Mouse (Mus musculus): ENCODE results near the gene Ppp4r2.

Ppp4r2 gene

DNA sequence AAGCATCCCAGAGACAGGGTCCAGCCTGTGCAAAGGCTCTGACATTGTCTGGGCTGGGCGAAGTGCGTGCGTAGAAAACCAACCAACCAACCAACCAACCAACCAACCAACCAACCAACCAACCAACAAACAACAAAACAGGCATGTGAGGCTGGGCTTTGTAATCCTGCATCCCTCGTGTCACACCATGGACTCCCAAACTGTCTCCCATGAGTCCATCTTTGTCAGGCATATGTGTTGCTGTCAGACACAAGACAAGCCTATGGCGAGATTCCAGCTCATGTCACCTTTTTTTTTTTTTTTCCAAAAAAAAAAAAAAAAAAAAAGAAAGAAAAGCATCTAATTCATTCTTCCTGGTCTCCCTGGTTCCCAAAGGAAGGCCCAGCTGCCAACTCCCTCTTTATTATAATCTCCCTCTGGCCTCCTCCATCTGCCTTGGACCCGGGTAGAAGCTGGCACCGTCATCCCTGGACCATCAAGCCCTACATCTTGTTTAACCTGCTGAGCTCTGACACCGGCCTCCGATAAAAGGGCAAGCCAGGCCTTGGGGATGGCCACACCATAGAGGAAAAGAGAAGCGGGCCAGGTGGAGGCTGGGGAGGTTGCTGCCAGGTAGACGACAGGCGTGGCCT, 51.3 kb downstream of the Ppp4r2 start:
- no peak for DNase-seq (ENCODE audit: low read depth, low spot score)
- H3K36me3 ChIP-seq (ENCODE audit: control insufficient read depth, insufficient read depth, low read length, poor library complexity, severe bottlenecking) = no peaks in the 10 kb centered on the region
- H3K27me3 ChIP-seq (ENCODE audit: control insufficient read depth, insufficient read depth, low read length, poor library complexity, severe bottlenecking) = no peaks in the 10 kb centered on the region

DNA sequence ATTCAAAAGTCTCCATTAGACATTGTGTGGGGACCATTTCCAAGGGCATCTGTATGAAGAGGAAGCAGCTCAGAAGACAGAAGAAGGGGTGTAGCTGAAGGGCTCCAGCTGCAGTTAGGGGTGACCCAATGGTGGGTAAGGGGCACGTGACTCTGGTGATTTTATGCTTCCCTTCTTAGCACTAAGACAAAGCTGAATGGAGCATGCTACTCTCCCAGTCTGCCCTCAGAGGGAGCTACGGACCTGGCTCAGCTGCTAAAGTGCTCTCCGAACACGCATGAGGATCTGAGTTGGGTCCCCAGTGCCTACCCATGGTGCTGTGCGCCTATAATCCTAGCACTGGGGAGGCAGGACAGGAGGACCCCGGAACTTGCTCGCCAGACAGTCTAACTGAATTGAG, 52.0 kb downstream of the Ppp4r2 start:
- no peaks in the 10 kb centered on the region for H3K27me3 ChIP-seq (ENCODE audit: control insufficient read depth, insufficient read depth, low read length, poor library complexity, severe bottlenecking)
- DNase-seq (ENCODE audit: low read depth, low spot score) = no peak
- no peaks in the 10 kb centered on the region for H3K36me3 ChIP-seq (ENCODE audit: control insufficient read depth, insufficient read depth, low read length, poor library complexity, severe bottlenecking)

DNA sequence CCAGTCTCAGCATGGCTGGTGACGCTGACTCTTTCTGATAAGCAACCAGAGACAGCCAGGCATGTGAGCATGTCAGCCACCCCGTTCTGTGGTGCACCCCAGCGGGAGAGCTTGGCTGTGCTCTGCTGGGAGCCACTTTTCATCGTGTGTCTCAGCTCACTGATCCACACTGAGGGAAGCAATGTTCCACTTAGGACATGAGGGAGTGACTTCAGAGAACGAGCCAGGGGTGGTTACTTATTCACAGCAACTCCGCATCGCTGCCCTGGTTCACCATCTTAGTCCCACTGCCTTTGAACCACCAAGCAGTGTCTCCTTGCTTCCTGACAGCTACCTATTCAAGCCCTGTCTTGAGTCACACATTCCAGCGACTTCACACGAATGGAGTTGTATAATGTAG, 53.6 kb downstream of the Ppp4r2 start:
- H3K36me3 ChIP-seq (ENCODE audit: control insufficient read depth, insufficient read depth, low read length, poor library complexity, severe bottlenecking) = no peaks in the 10 kb centered on the region
- no peak for DNase-seq (ENCODE audit: low read depth, low spot score)

DNA sequence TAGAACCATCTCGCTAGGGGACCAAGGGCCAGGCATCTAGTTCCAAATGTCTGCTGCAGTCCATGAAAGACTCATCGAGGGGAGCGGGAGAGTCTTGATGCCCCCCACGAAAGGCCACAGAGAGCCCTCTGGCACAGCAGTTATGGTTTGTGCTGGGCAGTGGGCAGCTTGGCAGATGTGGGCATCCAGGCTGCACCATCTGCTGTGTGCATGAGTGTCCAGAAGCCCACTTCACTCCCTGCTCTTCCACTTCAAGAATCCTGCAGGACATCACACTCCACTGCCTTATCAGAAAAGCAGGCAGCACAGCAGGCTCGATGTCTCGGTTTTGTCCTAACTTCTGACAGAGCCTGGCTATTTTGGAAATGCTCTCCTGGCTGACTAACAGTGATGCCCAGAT, 55.9 kb downstream of the Ppp4r2 start:
- H3K36me3 ChIP-seq (ENCODE audit: control insufficient read depth, insufficient read depth, low read length, poor library complexity, severe bottlenecking) = no peaks in the 10 kb centered on the region
- no peak for DNase-seq (ENCODE audit: low read depth, low spot score)
- H3K27me3 ChIP-seq (ENCODE audit: control insufficient read depth, insufficient read depth, low read length, poor library complexity, severe bottlenecking) = no peaks in the 10 kb centered on the region

More for the DNA sequence above, 53.6 kb downstream of the Ppp4r2 start:
- H3K27me3 ChIP-seq (ENCODE audit: control insufficient read depth, insufficient read depth, low read length, poor library complexity, severe bottlenecking) = no peaks in the 10 kb centered on the region

DNA sequence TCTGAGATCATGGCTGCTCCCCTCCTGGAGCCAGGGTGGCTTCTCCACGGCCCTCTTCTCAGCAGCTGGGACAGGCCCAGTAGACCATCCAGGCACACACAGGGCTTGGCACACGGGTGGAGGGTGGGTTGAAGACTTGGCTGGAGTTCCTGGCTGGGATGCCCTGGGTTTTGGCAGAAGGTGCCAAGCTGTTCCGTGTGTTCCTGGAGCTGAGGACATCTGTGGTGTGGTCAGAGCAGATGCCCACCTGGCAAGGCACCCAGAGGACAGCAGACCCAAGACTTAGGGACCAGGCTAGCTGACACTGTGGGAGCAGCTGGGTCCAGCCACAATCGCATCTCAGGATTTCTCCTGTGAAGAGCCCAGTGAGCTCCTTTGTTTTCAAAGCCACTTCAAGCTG, 59.1 kb downstream of the Ppp4r2 start:
- Histone ChIP-seq H3K27me3 (ENCODE audit: control insufficient read depth, insufficient read depth, low read length, poor library complexity, severe bottlenecking) (no peaks in the 10 kb centered on the region), H3K36me3 (ENCODE audit: control insufficient read depth, insufficient read depth, low read length, poor library complexity, severe bottlenecking) (no peaks in the 10 kb centered on the region)
- no peak for DNase-seq (ENCODE audit: low read depth, low spot score)

DNA sequence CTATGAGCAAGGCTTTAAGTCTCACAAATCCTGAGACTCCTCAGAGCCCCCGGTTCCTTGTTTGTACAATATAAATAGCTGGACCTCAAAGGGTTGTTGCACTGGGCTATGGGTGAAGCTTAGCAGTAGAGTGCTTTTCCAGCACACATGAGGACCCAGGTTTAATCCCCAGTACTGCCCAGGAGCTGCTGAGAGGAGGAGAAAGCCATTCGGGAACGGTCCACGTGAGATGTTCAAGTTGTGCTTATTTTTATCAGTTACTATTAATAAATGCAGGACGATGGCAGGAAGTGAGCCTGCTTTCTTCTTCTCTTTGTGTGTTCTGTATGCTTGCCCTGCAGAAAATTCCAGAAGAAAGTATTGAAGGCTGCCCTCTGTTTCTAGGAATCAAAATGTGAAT, 59.7 kb downstream of the Ppp4r2 start:
- DNase-seq (ENCODE audit: low read depth, low spot score) = no peak
- Histone ChIP-seq H3K36me3 (ENCODE audit: control insufficient read depth, insufficient read depth, low read length, poor library complexity, severe bottlenecking) (no peaks in the 10 kb centered on the region), H3K27me3 (ENCODE audit: control insufficient read depth, insufficient read depth, low read length, poor library complexity, severe bottlenecking) (no peaks in the 10 kb centered on the region)

DNA sequence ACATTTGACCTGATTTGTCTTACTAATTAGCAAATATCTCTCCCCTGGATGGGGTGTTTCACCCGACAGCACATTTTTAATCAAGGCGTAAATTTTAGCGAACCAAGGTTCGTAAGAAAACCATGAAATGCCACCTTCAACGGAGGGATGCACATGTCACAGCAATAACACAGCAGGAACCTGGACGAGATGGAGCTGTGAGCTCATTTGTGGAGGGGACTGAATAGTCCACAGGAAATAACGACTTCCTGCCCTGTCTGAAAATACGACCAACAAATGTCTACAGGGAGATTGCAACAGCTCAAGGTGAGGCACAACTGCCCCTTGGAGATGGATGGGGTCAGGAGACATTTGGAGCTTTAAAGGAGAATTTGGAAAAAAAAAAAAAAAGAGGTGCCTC, 61.8 kb downstream of the Ppp4r2 start:
- no peaks in the 10 kb centered on the region for H3K36me3 ChIP-seq (ENCODE audit: control insufficient read depth, insufficient read depth, low read length, poor library complexity, severe bottlenecking)
- DNase-seq (ENCODE audit: low read depth, low spot score) = no peak
- no peaks in the 10 kb centered on the region for H3K27me3 ChIP-seq (ENCODE audit: control insufficient read depth, insufficient read depth, low read length, poor library complexity, severe bottlenecking)

DNA sequence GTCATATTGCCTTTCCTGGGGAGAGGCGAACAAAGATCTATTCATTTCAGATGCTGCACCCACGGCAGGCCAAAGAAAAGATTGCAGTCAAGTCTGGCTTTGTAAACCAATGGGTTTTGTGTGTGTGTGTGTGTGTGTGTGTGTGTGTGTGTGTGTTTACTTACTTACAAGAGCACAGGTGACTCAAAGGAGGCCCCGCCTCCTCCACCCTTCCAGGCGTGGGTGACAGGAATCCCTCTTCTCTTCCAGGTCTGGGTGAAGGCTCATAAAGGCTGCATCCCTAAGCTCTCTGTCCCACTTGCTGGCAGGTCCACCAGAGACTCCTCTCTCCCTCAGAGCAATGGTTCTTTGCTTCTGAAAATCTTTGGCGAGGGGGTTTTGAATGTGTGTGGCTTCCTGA, 63.5 kb downstream of the Ppp4r2 start:
- DNase-seq (ENCODE audit: low read depth, low spot score) = no peak
- Histone ChIP-seq H3K36me3 (ENCODE audit: control insufficient read depth, insufficient read depth, low read length, poor library complexity, severe bottlenecking) (no peaks in the 10 kb centered on the region), H3K27me3 (ENCODE audit: control insufficient read depth, insufficient read depth, low read length, poor library complexity, severe bottlenecking) (no peaks in the 10 kb centered on the region)

DNA sequence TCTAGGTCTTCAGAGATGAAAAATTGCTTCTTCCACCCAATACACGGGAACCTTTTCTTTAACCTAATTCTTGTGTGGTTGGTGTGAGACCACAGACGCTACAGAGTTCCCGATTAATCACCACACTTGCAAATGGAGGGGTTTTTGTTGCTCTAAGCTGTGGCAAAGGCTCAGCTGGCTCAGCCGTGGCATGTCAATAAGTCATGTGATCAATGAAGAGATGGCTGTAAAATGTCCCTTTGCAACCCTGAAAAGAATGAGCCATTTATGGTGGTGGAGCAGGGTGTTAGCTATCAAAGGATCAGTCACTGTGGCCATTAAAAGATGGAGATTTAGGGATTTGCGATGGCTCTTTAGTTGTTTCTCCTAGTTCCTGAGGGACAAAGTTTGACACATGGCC, 71.0 kb downstream of the Ppp4r2 start:
- no peaks in the 10 kb centered on the region for H3K27me3 ChIP-seq (ENCODE audit: control insufficient read depth, insufficient read depth, low read length, poor library complexity, severe bottlenecking)
- DNase-seq (ENCODE audit: low read depth, low spot score) = no peak
- no peaks in the 10 kb centered on the region for H3K36me3 ChIP-seq (ENCODE audit: control insufficient read depth, insufficient read depth, low read length, poor library complexity, severe bottlenecking)

DNA sequence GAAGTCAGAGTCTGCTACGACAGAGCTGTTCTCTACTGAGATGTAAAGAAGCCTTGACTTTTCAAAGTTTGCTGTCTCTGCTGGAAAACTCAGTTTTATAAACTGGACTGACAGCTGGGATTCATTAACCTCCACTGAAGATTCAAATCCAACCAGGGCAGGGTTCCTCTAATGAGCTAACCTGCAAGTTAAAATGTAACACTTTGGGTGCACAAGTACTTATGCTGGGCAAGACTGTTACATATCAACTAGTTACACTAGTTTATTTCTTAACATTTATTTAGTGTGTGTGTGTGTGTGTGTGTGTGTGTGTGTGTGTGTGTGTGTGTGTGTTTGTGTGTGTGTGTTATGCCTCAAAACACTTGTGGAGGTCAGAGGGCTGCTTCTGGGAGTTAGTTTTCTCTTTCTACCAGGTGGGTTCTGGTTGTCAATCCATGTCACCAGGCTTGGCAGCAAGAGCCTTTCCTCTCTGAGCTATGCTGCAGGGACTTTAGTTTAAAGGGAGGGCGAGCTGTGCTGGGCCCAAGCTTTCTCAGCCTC, 76.8 kb downstream of the Ppp4r2 start:
- DNase-seq (ENCODE audit: low read depth, low spot score) = no peak
- no peaks in the 10 kb centered on the region for H3K27me3 ChIP-seq (ENCODE audit: control insufficient read depth, insufficient read depth, low read length, poor library complexity, severe bottlenecking)
- no peaks in the 10 kb centered on the region for H3K36me3 ChIP-seq (ENCODE audit: control insufficient read depth, insufficient read depth, low read length, poor library complexity, severe bottlenecking)
